In the genomic region with DNA sequence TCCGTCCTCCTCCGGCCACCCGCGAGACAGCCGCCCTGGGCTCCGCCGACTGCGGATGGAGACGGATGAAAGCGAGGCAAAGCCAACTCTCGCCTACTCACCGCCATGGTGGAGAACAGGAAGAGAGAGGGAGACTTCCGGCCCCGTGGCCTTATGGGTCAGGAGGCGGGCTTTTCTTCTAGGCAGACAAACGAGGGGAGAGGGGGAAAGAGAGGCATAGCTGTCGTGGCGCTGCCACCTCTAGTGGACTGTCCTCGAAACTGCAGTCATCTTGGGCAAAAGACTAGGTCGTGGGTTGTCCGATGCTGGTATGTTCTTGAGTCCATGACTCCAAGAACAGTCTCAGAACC, we compare ENCODE assay signal across 8 mouse cellular contexts. TPM values are rescaled to one million over a fixed set of nuclear protein-coding genes. Genes with fewer than 3 reads are reported as not detected.
DNase-seq lines count a peak whose midpoint lies in the region; ATAC-seq and TF ChIP-seq lines count a peak whose summit lies in the region.

A gene (minus strand): TSS at position 182 of the 350 bp plus-strand sequence.

- DNase-seq in 3T3-L1 (ENCODE audit: low read depth, low spot score) = peak; percentile 98
- DNase-seq in adrenal gland, postnatal 4 days (ENCODE audit: low spot score in 2 of 2) = peak; percentile 65 to 89
- peak; percentile 98 for DNase-seq in embryonic facial prominence, embryonic 14.5 days (ENCODE audit: low spot score)
- peak; percentile 94 for DNase-seq in heart, adult 8-10 months (ENCODE audit: low spot score)
- DNase-seq in kidney, adult 9 months = peak; percentile 96
- peak; percentile 98 for DNase-seq in limb, embryonic 14.5 days (ENCODE audit: low spot score)
- peak; percentile 97 for DNase-seq in midbrain, postnatal 0 days (ENCODE audit: low spot score)
- DNase-seq in spleen, postnatal 14 days (ENCODE audit: low spot score in 2 of 2) = peak; percentile 77 to 85

- peak within 1 kb of the TSS; percentile 85 for H3K4me2 ChIP-seq in embryonic facial prominence, embryonic 14.5 days (ENCODE audit: low read depth, low read length)
- peak within 1 kb of the TSS; percentile 90 for H3K4me2 ChIP-seq in limb, embryonic 14.5 days (replicated peaks; ENCODE audit: low read depth, low read length, severe bottlenecking)
- peak within 1 kb of the TSS; percentile 66 for H3K4me2 ChIP-seq in midbrain, postnatal 0 days (ENCODE audit: low read depth, low read length, poor library complexity, severe bottlenecking)

- no peaks in the 10 kb centered on the region for H3K27me3 ChIP-seq in embryonic facial prominence, embryonic 14.5 days (replicated peaks; ENCODE audit: control insufficient read depth, insufficient read depth, low read length)
- no peaks in the 10 kb centered on the region for H3K27me3 ChIP-seq in limb, embryonic 14.5 days (ENCODE audit: control insufficient read depth, insufficient read depth, low read length)
- no peaks in the 10 kb centered on the region for H3K27me3 ChIP-seq in midbrain, postnatal 0 days (ENCODE audit: insufficient read depth, low read length)

- H3K9ac ChIP-seq in embryonic facial prominence, embryonic 14.5 days (ENCODE audit: low read depth, low read length) = peak within 1 kb of the TSS; percentile 99
- peak within 1 kb of the TSS; percentile 97 for H3K9ac ChIP-seq in limb, embryonic 14.5 days (ENCODE audit: low read depth, low read length, severe bottlenecking)
- peak within 1 kb of the TSS; percentile 94 for H3K9ac ChIP-seq in midbrain, postnatal 0 days (replicated peaks; ENCODE audit: low read length, poor library complexity, severe bottlenecking)

- under 1% methylated on average over 17 of the region's 21 CpGs for WGBS in embryonic facial prominence, embryonic 14.5 days
- 1% methylated on average over 21 of the region's 21 CpGs for WGBS in limb, embryonic 14.5 days
- WGBS in midbrain, postnatal 0 days = 0% methylated on average over 21 of the region's 21 CpGs

- peak; percentile 91; the same call in 1 of the 2 replicates for TF ChIP-seq POLR2A in limb, embryonic 14.5 days (IDR thresholded peaks at IDR 0.05; ENCODE audit: borderline replicate concordance, extremely low read depth, insufficient read depth, insufficient read length)

- no peaks in the 10 kb centered on the region for H3K9me3 ChIP-seq in embryonic facial prominence, embryonic 14.5 days (ENCODE audit: control insufficient read depth, low read length)
- no peaks in the 10 kb centered on the region for H3K9me3 ChIP-seq in limb, embryonic 14.5 days (ENCODE audit: control insufficient read depth, low read length)
- H3K9me3 ChIP-seq in midbrain, postnatal 0 days (ENCODE audit: low read length) = no peaks in the 10 kb centered on the region

- H3K36me3 ChIP-seq in embryonic facial prominence, embryonic 14.5 days (ENCODE audit: control insufficient read depth, insufficient read depth, low read length) = peaks cover 41% of the 10 kb centered on the region
- H3K36me3 ChIP-seq in limb, embryonic 14.5 days (ENCODE audit: control insufficient read depth, insufficient read depth, low read length) = peaks cover 40% of the 10 kb centered on the region
- H3K36me3 ChIP-seq in midbrain, postnatal 0 days (ENCODE audit: insufficient read depth, low read length) = peaks cover 30% of the 10 kb centered on the region

- peak within 1 kb of the TSS; percentile 94 for H3K27ac ChIP-seq in embryonic facial prominence, embryonic 14.5 days (replicated peaks; ENCODE audit: low read depth, low read length)
- peak within 1 kb of the TSS; percentile 89 for H3K27ac ChIP-seq in limb, embryonic 14.5 days (replicated peaks; ENCODE audit: low read depth, low read length)
- peak within 1 kb of the TSS; percentile 92 for H3K27ac ChIP-seq in midbrain, postnatal 0 days (ENCODE audit: low read depth, low read length)

- peak; percentile 98 for ATAC-seq in embryonic facial prominence, embryonic 14.5 days (ENCODE audit: low read depth)
- ATAC-seq in limb, embryonic 14.5 days (ENCODE audit: low FRiP score, low read depth) = peak; percentile 97
- ATAC-seq in midbrain, postnatal 0 days (ENCODE audit: low FRiP score) = peak; percentile 97

- peak; percentile 91 for TF ChIP-seq CTCF in midbrain, postnatal 0 days (IDR thresholded peaks at IDR 0.05)

- 0 out of 2 replicates have a peak, but pooled peaks cover 8% of the 10 kb centered on the region for H3K4me1 ChIP-seq in embryonic facial prominence, embryonic 14.5 days (ENCODE audit: control insufficient read depth, insufficient read depth, low read length)
- peaks cover 10% of the 10 kb centered on the region for H3K4me1 ChIP-seq in limb, embryonic 14.5 days (ENCODE audit: control insufficient read depth, insufficient read depth, low read length)
- H3K4me1 ChIP-seq in midbrain, postnatal 0 days (ENCODE audit: insufficient read depth, low read length) = peaks cover 5% of the 10 kb centered on the region

- H3K4me3 ChIP-seq in embryonic facial prominence, embryonic 14.5 days (ENCODE audit: low read depth, low read length) = peak within 1 kb of the TSS; percentile 98
- peak within 1 kb of the TSS; percentile 96 for H3K4me3 ChIP-seq in limb, embryonic 14.5 days (replicated peaks; ENCODE audit: low read length)
- peak within 1 kb of the TSS; percentile 97 for H3K4me3 ChIP-seq in midbrain, postnatal 0 days (ENCODE audit: low read depth, low read length)

RNA-seq across cellular contexts. Expression of the gene that starts here (rescaled TPM):
- 100 to 1,000 TPM; 700 to 707 TPM for total RNA-seq in adrenal gland, postnatal 4 days (2021)
- 528 and 551 TPM in 2 replicates for polyA plus RNA-seq in embryonic facial prominence, embryonic 14.5 days (2014; fragmentation: Nextera tagmentation; extraction: Ambion mirVana)
- total RNA-seq in heart, adult 8-10 months (2022) = 100 to 1,000 TPM; 238 to 318 (median 274) TPM
- polyA plus RNA-seq in limb, embryonic 14.5 days (2012; rRNA removed) = 1,058 and 1,343 TPM in 2 replicates
- 547 and 591 TPM in 2 replicates for polyA plus RNA-seq in limb, embryonic 14.5 days (2014; fragmentation: Nextera tagmentation; extraction: Ambion mirVana)
- total RNA-seq in midbrain, postnatal 0 days (2014; rRNA removed) = 601 and 1,077 TPM in 2 replicates
- polyA plus RNA-seq in midbrain, postnatal 0 days (2015; fragmentation: Nextera tagmentation; extraction: Ambion mirVana) = 273 and 275 TPM in 2 replicates

Comparison
In these comparisons a context has a peak if more than half of its experiments do, and no peak if none do; other contexts are left out.
1. Peak in every context shown above with its lines: DNase-seq, ATAC-seq, H3K4me3 ChIP-seq and H3K27ac ChIP-seq.